Mouse (Mus musculus): Measurements from ENCODE around the gene Ccn2. TPM values are rescaled to one million over a fixed set of nuclear protein-coding genes. Genes with fewer than 3 reads are reported as not detected.

Gene Ccn2
- not detected in 4 replicates for total RNA-seq (2023; ENCODE audit: inconsistent age)

GRCm38 (mm10) chr10:24595250-24596002, at the start of gene Ccn2:
Gene Ccn2 (plus strand): TSS chr10:24595442.

Other genes with a start within 250 kb of the Ccn2 start
- gene Enpp1, start 116.7 kb downstream of the Ccn2 start, total RNA-seq (2023; ENCODE audit: inconsistent age), result 23.0 to 27.7 TPM (median 25.4 TPM) in 4 replicates
- not detected in 4 replicates for gene Enpp3, start 247.4 kb downstream of the Ccn2 start, total RNA-seq (2023; ENCODE audit: inconsistent age)

All from B cell, adult (primary cell).